Mouse (Mus musculus): Measurements from ENCODE around the gene Zic1. TPM values are rescaled to one million over a fixed set of nuclear protein-coding genes. Genes with fewer than 3 reads are reported as not detected.

Gene Zic1
- polyA plus RNA-seq (2012; fragmentation: generic; extraction: Trizol) = 9.9 TPM
- long read RNA-seq, experiment 1, partial matches to known transcripts = 0 of 2 reads
- long read RNA-seq, experiment 1, other reads (novel, unspliced or antisense) = 2 of 2 reads
- long read RNA-seq, experiment 2, partial matches to known transcripts = 1 of 2 reads
- long read RNA-seq, experiment 2, other reads (novel, unspliced or antisense) = 1 of 2 reads

GRCm38 (mm10) chr9:91365664-91366063 lies at the start of gene Zic1:
Zic1 (minus strand) TSS chr9:91365810.
- Histone ChIP-seq H3K4me3 (ENCODE audit: insufficient read depth, poor library complexity, severe bottlenecking) (peak within 1 kb of the TSS; percentile 14), H3K27me3 (ENCODE audit: control insufficient read depth, insufficient read depth, insufficient read length) (no peaks in the 10 kb centered on the region), H3ac (ENCODE audit: control insufficient read depth, insufficient read length, low read depth) (peak within 1 kb of the TSS; percentile 47), H3K79me3 (ENCODE audit: low read depth) (no peaks in the 10 kb centered on the region), H3K36me3 (ENCODE audit: control insufficient read depth, insufficient read depth) (no peaks in the 10 kb centered on the region), H3K79me2 (ENCODE audit: control insufficient read depth, insufficient read depth) (peaks cover 6% of the 10 kb centered on the region)
- no peak for TF ChIP-seq MYOG (IDR thresholded peaks at IDR 0.05; ENCODE audit: control insufficient read depth, extremely low read depth, insufficient read length)
- TF ChIP-seq FOSL1 (IDR thresholded peaks at IDR 0.05; ENCODE audit: insufficient read depth, low read length, poor library complexity, severe bottlenecking) = no peak
- TF ChIP-seq CEBPB (IDR thresholded peaks at IDR 0.05; ENCODE audit: low read depth) = no peak
- TF ChIP-seq USF1 (IDR thresholded peaks at IDR 0.05; ENCODE audit: low read depth) = peak; percentile 17

- H3K36me3 ChIP-seq (ENCODE audit: control insufficient read depth, insufficient read depth) = no peaks in the 10 kb centered on the region
- no peaks in the 10 kb centered on the region for H3K79me2 ChIP-seq (ENCODE audit: control insufficient read depth, insufficient read depth)
- H3K4me3 ChIP-seq (ENCODE audit: insufficient read depth, poor library complexity, severe bottlenecking) = no peak overlapping the region
- TF ChIP-seq MYOD1 (IDR thresholded peaks at IDR 0.05; ENCODE audit: control insufficient read depth, insufficient read length, low read depth) (no peak), FOSL1 (IDR thresholded peaks at IDR 0.05; ENCODE audit: insufficient read depth, low read length, poor library complexity, severe bottlenecking) (no peak), USF1 (IDR thresholded peaks at IDR 0.05; ENCODE audit: low read depth) (no peak), MYOG (IDR thresholded peaks at IDR 0.05; ENCODE audit: control insufficient read depth, extremely low read depth, insufficient read length) (no peak)
- no peaks in the 10 kb centered on the region for H3K79me3 ChIP-seq (ENCODE audit: low read depth)
- no peaks in the 10 kb centered on the region for H3K27me3 ChIP-seq (ENCODE audit: control insufficient read depth, insufficient read depth, insufficient read length)
- no peak overlapping the region for H3ac ChIP-seq (ENCODE audit: control insufficient read depth, insufficient read length, low read depth)
These were observed 48.5 kb upstream of the Zic1 start for GRCm38 (mm10) chr9:91414007-91414661.

GRCm38 (mm10) chr9:91409771-91410170 lies 44.2 kb upstream of the Zic1 start:
- Histone ChIP-seq H3K79me3 (ENCODE audit: low read depth) (no peaks in the 10 kb centered on the region), H3ac (ENCODE audit: control insufficient read depth, insufficient read length, low read depth) (no peak overlapping the region), H3K79me2 (ENCODE audit: control insufficient read depth, insufficient read depth) (no peaks in the 10 kb centered on the region), H3K4me3 (ENCODE audit: insufficient read depth, poor library complexity, severe bottlenecking) (no peak overlapping the region), H3K36me3 (ENCODE audit: control insufficient read depth, insufficient read depth) (no peaks in the 10 kb centered on the region), H3K27me3 (ENCODE audit: control insufficient read depth, insufficient read depth, insufficient read length) (peaks cover 3% of the 10 kb centered on the region)
- TF ChIP-seq FOSL1 (IDR thresholded peaks at IDR 0.05; ENCODE audit: insufficient read depth, low read length, poor library complexity, severe bottlenecking) (no peak), USF1 (IDR thresholded peaks at IDR 0.05; ENCODE audit: low read depth) (no peak), MYOD1 (IDR thresholded peaks at IDR 0.05; ENCODE audit: control insufficient read depth, insufficient read length, low read depth) (no peak), CTCF (IDR thresholded peaks at IDR 0.05; ENCODE audit: control insufficient read depth, insufficient read depth, insufficient read length) (no peak), MYOG (IDR thresholded peaks at IDR 0.05; ENCODE audit: control insufficient read depth, extremely low read depth, insufficient read length) (no peak), MAX (IDR thresholded peaks at IDR 0.05) (no peak), CEBPB (IDR thresholded peaks at IDR 0.05; ENCODE audit: low read depth) (no peak)

GRCm38 (mm10) chr9:91406258-91406763 lies 40.7 kb upstream of the Zic1 start:
- no peak overlapping the region for H3ac ChIP-seq (ENCODE audit: control insufficient read depth, insufficient read length, low read depth)
- no peak overlapping the region for H3K4me3 ChIP-seq (ENCODE audit: insufficient read depth, poor library complexity, severe bottlenecking)
- H3K36me3 ChIP-seq (ENCODE audit: control insufficient read depth, insufficient read depth) = no peaks in the 10 kb centered on the region
- no peak for TF ChIP-seq MYOG (IDR thresholded peaks at IDR 0.05; ENCODE audit: control insufficient read depth, extremely low read depth, insufficient read length)
- TF ChIP-seq CEBPB (IDR thresholded peaks at IDR 0.05; ENCODE audit: low read depth) = no peak
- TF ChIP-seq MAX (IDR thresholded peaks at IDR 0.05) = no peak
- no peak for TF ChIP-seq USF1 (IDR thresholded peaks at IDR 0.05; ENCODE audit: low read depth)
- TF ChIP-seq MYOD1 (IDR thresholded peaks at IDR 0.05; ENCODE audit: control insufficient read depth, insufficient read length, low read depth) = no peak
- TF ChIP-seq CTCF (IDR thresholded peaks at IDR 0.05; ENCODE audit: control insufficient read depth, insufficient read depth, insufficient read length) = no peak
- TF ChIP-seq FOSL1 (IDR thresholded peaks at IDR 0.05; ENCODE audit: insufficient read depth, low read length, poor library complexity, severe bottlenecking) = no peak
- peaks cover 6% of the 10 kb centered on the region for H3K27me3 ChIP-seq (ENCODE audit: control insufficient read depth, insufficient read depth, insufficient read length)
- H3K79me2 ChIP-seq (ENCODE audit: control insufficient read depth, insufficient read depth) = no peaks in the 10 kb centered on the region
- no peaks in the 10 kb centered on the region for H3K79me3 ChIP-seq (ENCODE audit: low read depth)

GRCm38 (mm10) chr9:91405753-91406178 lies 40.2 kb upstream of the Zic1 start:
- TF ChIP-seq MAX (IDR thresholded peaks at IDR 0.05) = no peak
- no peak for TF ChIP-seq USF1 (IDR thresholded peaks at IDR 0.05; ENCODE audit: low read depth)
- TF ChIP-seq MYOD1 (IDR thresholded peaks at IDR 0.05; ENCODE audit: control insufficient read depth, insufficient read length, low read depth) = no peak
- TF ChIP-seq MYOG (IDR thresholded peaks at IDR 0.05; ENCODE audit: control insufficient read depth, extremely low read depth, insufficient read length) = no peak
- TF ChIP-seq CTCF (IDR thresholded peaks at IDR 0.05; ENCODE audit: control insufficient read depth, insufficient read depth, insufficient read length) = no peak
- no peak for TF ChIP-seq CEBPB (IDR thresholded peaks at IDR 0.05; ENCODE audit: low read depth)
- TF ChIP-seq FOSL1 (IDR thresholded peaks at IDR 0.05; ENCODE audit: insufficient read depth, low read length, poor library complexity, severe bottlenecking) = no peak
- Histone ChIP-seq H3K27me3 (ENCODE audit: control insufficient read depth, insufficient read depth, insufficient read length) (peaks cover 7% of the 10 kb centered on the region), H3K36me3 (ENCODE audit: control insufficient read depth, insufficient read depth) (no peaks in the 10 kb centered on the region), H3K79me3 (ENCODE audit: low read depth) (no peaks in the 10 kb centered on the region), H3K79me2 (ENCODE audit: control insufficient read depth, insufficient read depth) (no peaks in the 10 kb centered on the region), H3ac (ENCODE audit: control insufficient read depth, insufficient read length, low read depth) (no peak overlapping the region), H3K4me3 (ENCODE audit: insufficient read depth, poor library complexity, severe bottlenecking) (no peak overlapping the region)

Data from C2C12 (cell line).